Mouse (Mus musculus): ENCODE data around the gene Gm49320.

DNA sequence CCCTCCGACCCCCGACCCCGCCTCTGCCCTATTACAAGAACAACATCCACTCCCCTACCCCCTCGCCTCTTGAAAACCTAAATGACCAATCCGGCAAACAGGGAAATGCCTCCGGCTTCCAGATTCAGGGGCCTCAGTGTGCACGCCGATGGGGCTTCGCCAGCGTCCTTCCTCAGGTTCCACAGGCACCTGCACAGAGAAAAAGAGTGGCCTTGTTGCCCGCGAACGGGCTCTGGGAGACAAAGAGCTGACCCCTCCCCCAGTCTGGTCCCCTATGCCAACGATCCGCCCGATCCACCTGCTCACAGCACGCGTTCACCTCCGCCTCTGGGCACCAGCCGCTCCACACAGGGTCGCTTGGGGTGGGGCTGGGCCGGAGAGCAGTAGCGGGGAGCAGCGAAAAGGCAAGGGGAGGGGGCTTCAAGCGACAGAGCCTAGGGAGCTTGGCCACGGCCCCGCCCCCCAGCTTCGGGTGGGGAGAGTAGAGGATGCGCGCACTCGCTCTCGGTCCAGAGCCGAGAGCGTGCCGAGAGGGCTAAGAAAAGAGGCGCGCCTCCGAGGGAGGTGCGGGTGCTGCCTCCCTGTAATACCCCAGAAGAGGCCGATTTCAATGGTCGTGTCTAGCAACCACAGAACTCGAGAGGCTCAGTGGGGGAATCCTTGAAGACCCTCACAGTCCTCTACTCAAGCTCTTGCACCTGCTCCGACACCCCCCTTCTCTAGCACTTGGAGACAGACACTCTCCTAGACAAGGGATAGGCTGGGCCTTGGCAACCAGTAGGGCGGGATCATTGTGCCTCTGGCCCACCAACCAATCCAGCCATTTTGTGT, 21.7 kb upstream of the Gm49320 start, which contains the start of gene Prr36:
- TF ChIP-seq CTCF (IDR thresholded peaks at IDR 0.05; ENCODE audit: low read depth) (no peak), EP300 (IDR thresholded peaks at IDR 0.05; ENCODE audit: low read depth) (no peak)

Measured in liver, postnatal 0 days (tissue).